8 mouse cellular contexts compared by ENCODE assay signal in genomic region chr10:70368685-70369084, GRCm38 (mm10).
DNase-seq lines count a peak whose midpoint lies in the region; ATAC-seq and TF ChIP-seq lines count a peak whose summit lies in the region.

No protein-coding gene starts in this region.

- no peak overlapping the region for H3K9ac ChIP-seq in stomach, embryonic 15.5 days

- no peak for ATAC-seq in stomach, embryonic 15.5 days (ENCODE audit: insufficient read depth, low FRiP score, low read depth)

- H3K4me1 ChIP-seq in stomach, embryonic 15.5 days = no peaks in the 10 kb centered on the region

- H3K79me2 ChIP-seq in C2C12 (ENCODE audit: control insufficient read depth, insufficient read depth) = no peaks in the 10 kb centered on the region

- H3K79me3 ChIP-seq in C2C12 (ENCODE audit: low read depth) = no peaks in the 10 kb centered on the region

- H3K4me2 ChIP-seq in stomach, embryonic 15.5 days = 0 out of 2 replicates have a peak overlapping the region, but pooled peaks have one; percentile 9

- no peak overlapping the region for H3K4me3 ChIP-seq in C2C12 (ENCODE audit: insufficient read depth, poor library complexity, severe bottlenecking)
- H3K4me3 ChIP-seq in stomach, embryonic 15.5 days (replicated peaks) = no peak overlapping the region

- 40% methylated on average over 7 of the region's 7 CpGs for WGBS in stomach, embryonic 15.5 days

- H3K9me3 ChIP-seq in stomach, embryonic 15.5 days = no peaks in the 10 kb centered on the region

- no peaks in the 10 kb centered on the region for H3K36me3 ChIP-seq in C2C12 (ENCODE audit: control insufficient read depth, insufficient read depth)
- H3K36me3 ChIP-seq in stomach, embryonic 15.5 days = no peaks in the 10 kb centered on the region

- no peaks in the 10 kb centered on the region for H3K27me3 ChIP-seq in C2C12 (ENCODE audit: control insufficient read depth, insufficient read depth, insufficient read length)
- no peaks in the 10 kb centered on the region; the same call in 1 of the 2 replicates for H3K27me3 ChIP-seq in stomach, embryonic 15.5 days (replicated peaks)

- no peak overlapping the region for H3K27ac ChIP-seq in stomach, embryonic 15.5 days

- peak; percentile 52 to 74 for DNase-seq in adrenal gland, adult 18-20 months (ENCODE audit: low spot score in 2 of 2)
- peak; percentile 55 for DNase-seq in embryo, embryonic 9.5 days (ENCODE audit: extremely low spot score)
- DNase-seq in heart, adult 8-10 months (ENCODE audit: low spot score) = peak; percentile 71
- peak; percentile 53 for DNase-seq in layer of hippocampus, adult 9-11 months
- DNase-seq in mesoderm, embryonic 11.5 days (ENCODE audit: low read depth, low spot score) = peak; percentile 39
- DNase-seq in thymus, postnatal 36 days = no peak

- TF ChIP-seq CTCF in C2C12 (IDR thresholded peaks at IDR 0.05; ENCODE audit: control insufficient read depth, insufficient read depth, insufficient read length) = peak; percentile 42

- no peak overlapping the region for H3ac ChIP-seq in C2C12 (ENCODE audit: control insufficient read depth, insufficient read length, low read depth)

TF ChIP-seq in C2C12, 6 proteins besides CTCF, POLR2A, EP300 and RAD21:
- TF ChIP-seq MYOD1 (IDR thresholded peaks at IDR 0.05; ENCODE audit: control insufficient read depth, insufficient read length, low read depth) = no peak
- TF ChIP-seq CEBPB (IDR thresholded peaks at IDR 0.05; ENCODE audit: low read depth) = no peak
- TF ChIP-seq MAX (IDR thresholded peaks at IDR 0.05) = no peak
- TF ChIP-seq MYOG (IDR thresholded peaks at IDR 0.05; ENCODE audit: control insufficient read depth, extremely low read depth, insufficient read length) = no peak

Comparison
In these comparisons a context has a peak if more than half of its experiments do, and no peak if none do; other contexts are left out.
1. DNase-seq: peak in adrenal gland, adult 18-20 months (2 of 2), embryo, embryonic 9.5 days (single experiment), heart, adult 8-10 months (single experiment), layer of hippocampus, adult 9-11 months (single experiment) and mesoderm, embryonic 11.5 days (single experiment); none in thymus, postnatal 36 days (0 of 2).